In the genomic region with DNA sequence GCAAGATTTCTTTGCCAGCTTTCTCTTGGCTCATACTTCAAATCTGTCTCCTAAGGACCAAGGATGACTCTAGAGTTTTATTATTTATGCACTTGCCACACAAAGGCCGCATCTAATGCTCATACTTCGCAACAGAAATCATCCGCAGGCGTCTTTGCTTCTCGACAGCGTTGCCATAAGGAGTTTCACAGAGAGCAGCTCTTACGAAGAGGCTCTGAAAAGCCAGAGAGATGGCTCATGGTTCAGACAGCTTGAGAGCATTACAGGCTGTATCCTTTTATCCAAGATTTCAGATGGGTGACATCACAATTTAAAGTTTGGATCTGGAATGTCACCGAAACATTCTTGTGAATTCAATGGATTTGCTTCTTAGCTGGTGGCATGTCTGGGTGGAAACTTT, we compare ENCODE assay signal across 18 mouse cellular contexts.
DNase-seq lines count a peak whose midpoint lies in the region; ATAC-seq and TF ChIP-seq lines count a peak whose summit lies in the region.
"Had no signal": no experiment of that assay in that cellular context is flagged by ENCODE, and none has a peak within 500 bp of the region (broad histone marks: within the 10 kb centered on the region; RNA-seq: fewer than 3 reads in every experiment).

No protein-coding gene starts in this region.

- peak; percentile 31 for DNase-seq in forebrain, postnatal 0 days
- DNase-seq in forebrain, embryonic 11.5 days (ENCODE audit: low spot score), result no peak
- peak; percentile 3 to 30 for DNase-seq in layer of hippocampus, adult 18-20 months (ENCODE audit: low spot score in 2 of 2)
- DNase-seq in layer of hippocampus, postnatal 14 days (ENCODE audit: low spot score in 2 of 2), result no peak
- peak; percentile 6 for DNase-seq in Muller cell, postnatal 12 days (ENCODE audit: inconsistent ontology term)
- DNase-seq in adrenal gland, postnatal 14 days, result peak; percentile 10
- no peak for DNase-seq in lung, postnatal 14 days
- DNase-seq: cerebellum, adult 2 months; cerebellum, postnatal 10 days; gastrocnemius, postnatal 14 days; heart, adult 2 months; kidney, adult 11 months had no signal

- no peaks in the 10 kb centered on the region for H3K9me3 ChIP-seq in forebrain, postnatal 0 days (ENCODE audit: low read length)
- no peaks in the 10 kb centered on the region for H3K9me3 ChIP-seq in forebrain, embryonic 11.5 days (ENCODE audit: control insufficient read depth, low read length)
- H3K9me3 ChIP-seq: embryonic facial prominence, embryonic 10.5 days; heart, embryonic 15.5 days; hindbrain, embryonic 12.5 days had no signal

- no peak for TF ChIP-seq CTCF in forebrain, postnatal 0 days (IDR thresholded peaks at IDR 0.05; ENCODE audit: low read depth)

- peak; percentile 88 for ATAC-seq in forebrain, postnatal 0 days
- ATAC-seq in forebrain, embryonic 11.5 days (replicated peaks; ENCODE audit: low FRiP score), result no peak
- ATAC-seq: forebrain, embryonic 14.5 days; hindbrain, embryonic 16.5 days had no signal

- H3K27ac ChIP-seq in forebrain, postnatal 0 days (ENCODE audit: low read depth, low read length), result no peak overlapping the region
- H3K27ac ChIP-seq in forebrain, embryonic 11.5 days (ENCODE audit: low read depth, low read length), result no peak overlapping the region
- H3K27ac ChIP-seq: embryonic facial prominence, embryonic 10.5 days; heart, adult 2 months; heart, embryonic 15.5 days; hindbrain, embryonic 12.5 days had no signal

- H3K4me1 ChIP-seq in forebrain, postnatal 0 days (ENCODE audit: insufficient read depth), result no peaks in the 10 kb centered on the region
- no peaks in the 10 kb centered on the region for H3K4me1 ChIP-seq in forebrain, embryonic 11.5 days (replicated peaks; ENCODE audit: control insufficient read depth, insufficient read depth, low read length)
- H3K4me1 ChIP-seq: embryonic facial prominence, embryonic 10.5 days; heart, embryonic 15.5 days; hindbrain, embryonic 12.5 days had no signal

- no peak overlapping the region for H3K4me2 ChIP-seq in forebrain, postnatal 0 days (ENCODE audit: low read depth)
- H3K4me2 ChIP-seq in forebrain, embryonic 11.5 days (ENCODE audit: low read depth, low read length, severe bottlenecking), result no peak overlapping the region
- H3K4me2 ChIP-seq: heart, embryonic 11.5 days; heart, embryonic 15.5 days; hindbrain, embryonic 12.5 days had no signal

- no peaks in the 10 kb centered on the region for H3K27me3 ChIP-seq in forebrain, postnatal 0 days (ENCODE audit: insufficient read depth, low read length)
- no peaks in the 10 kb centered on the region for H3K27me3 ChIP-seq in forebrain, embryonic 11.5 days (ENCODE audit: control insufficient read depth, insufficient read depth, low read length)
- H3K27me3 ChIP-seq: heart, embryonic 15.5 days; hindbrain, embryonic 12.5 days had no signal

- whole genome bisulfite sequencing in forebrain, postnatal 0 days, result 66% methylated on average over 8 of the region's 8 CpGs
- 93% methylated on average over 8 of the region's 8 CpGs for WGBS in forebrain, embryonic 11.5 days

- no peaks in the 10 kb centered on the region for H3K36me3 ChIP-seq in forebrain, postnatal 0 days (ENCODE audit: insufficient read depth)
- H3K36me3 ChIP-seq in forebrain, embryonic 11.5 days (ENCODE audit: control insufficient read depth, insufficient read depth, low read length), result no peaks in the 10 kb centered on the region
- H3K36me3 ChIP-seq: embryonic facial prominence, embryonic 10.5 days; heart, embryonic 15.5 days; hindbrain, embryonic 12.5 days had no signal

- no peak overlapping the region for H3K4me3 ChIP-seq in forebrain, postnatal 0 days (ENCODE audit: low read depth, low read length)
- H3K4me3 ChIP-seq in forebrain, embryonic 11.5 days (ENCODE audit: low read depth, low read length), result no peak overlapping the region
- H3K4me3 ChIP-seq: embryonic facial prominence, embryonic 10.5 days; heart, adult 2 months; heart, embryonic 15.5 days; hindbrain, embryonic 12.5 days had no signal

- no peak overlapping the region for H3K9ac ChIP-seq in forebrain, postnatal 0 days
- H3K9ac ChIP-seq in forebrain, embryonic 11.5 days (ENCODE audit: low read length), result no peak overlapping the region
- H3K9ac ChIP-seq: heart, embryonic 15.5 days; hindbrain, embryonic 12.5 days had no signal

Comparison
In these comparisons a context has a peak if more than half of its experiments do, and no peak if none do; other contexts are left out.
1. DNase-seq: peak in forebrain, postnatal 0 days (single experiment), layer of hippocampus, adult 18-20 months (2 of 2), Muller cell, postnatal 12 days (single experiment) and adrenal gland, postnatal 14 days (single experiment); none in forebrain, embryonic 11.5 days (single experiment), layer of hippocampus, postnatal 14 days (0 of 2) and lung, postnatal 14 days (single experiment).